Mouse (Mus musculus): ENCODE data around the gene Slc7a8.

GRCm38 (mm10) chr14:54770373-54770772 is 11.4 kb downstream of the Slc7a8 start:
- TF ChIP-seq CTCF (conservative IDR thresholded peaks at IDR 0.05; ENCODE audit: insufficient read depth, insufficient read length, low read depth, low read length) (no peak), POLR2A (IDR thresholded peaks at IDR 0.05; ENCODE audit: low read depth, low read length) (no peak)
